Mouse (Mus musculus) lung, embryonic 15.5 days (tissue): Measurements from ENCODE around the gene Efr3b. TPM values are rescaled to one million over a fixed set of nuclear protein-coding genes. Genes with fewer than 3 reads are reported as not detected.
"Not testable (repeated sequence)": the region's sequence is repeated elsewhere in the genome, so short reads cannot be mapped to it uniquely, and the experiment has no call there.

Experiments used
- ATAC-seq: fragments of 200-750 bp; cut with Nextera tagmentation; 2 replicates; pipeline ENCODE4 v1.8.0; 2017; ENCODE audit warnings: moderate number of reproducible peaks, borderline replicate concordance; ENCODE audit not compliant: low FRiP score, low TSS enrichment; ENCODE audit errors: extremely low read depth
- H3K27ac ChIP-seq: fragments of 300-500 bp; sonication (generic); 2 replicates; pipeline ENCODE4 v1.5.1; 2015; ENCODE audit warnings: moderate library complexity, mild to moderate bottlenecking, inconsistent platforms
- H3K27me3 ChIP-seq: fragments of 300-500 bp; sonication (generic); 2 replicates; pipeline ENCODE4 v1.6.1; 2015; ENCODE audit warnings: inconsistent platforms
- H3K36me3 ChIP-seq: fragments of 300-500 bp; sonication (generic); 2 replicates; pipeline ENCODE4 v1.6.1; 2015; ENCODE audit warnings: inconsistent platforms
- H3K4me1 ChIP-seq: fragments of 300-500 bp; sonication (generic); 2 replicates; pipeline ENCODE4 v1.6.1; 2015; ENCODE audit warnings: inconsistent platforms
- H3K4me2 ChIP-seq: fragments of 300-500 bp; sonication (generic); 2 replicates; pipeline ENCODE4 v1.6.1; 2015; ENCODE audit warnings: inconsistent platforms, mild to moderate bottlenecking, moderate library complexity
- H3K4me3 ChIP-seq: fragments of 300-500 bp; sonication (generic); 2 replicates; pipeline ENCODE4 v1.5.1; 2015; ENCODE audit warnings: mild to moderate bottlenecking, inconsistent platforms
- H3K9ac ChIP-seq: fragments of 300-500 bp; sonication (generic); 2 replicates; pipeline ENCODE4 v1.6.1; 2015; ENCODE audit warnings: inconsistent platforms
- H3K9me3 ChIP-seq: fragments of 300-500 bp; sonication (generic); 2 replicates; pipeline ENCODE4 v1.6.1; 2016; ENCODE audit warnings: inconsistent platforms
- WGBS: fragments of 180-500 bp; shearing (Covaris S2); methylation state at CpG from one replicate; pipeline ENCODE4 v1.1.7; 2015; 5-methylcytosine and 5-hydroxymethylcytosine counted together
- polyA plus RNA-seq: library from polyadenylated mRNA; unstranded; fragments of >200 nt; fragmentation: Nextera tagmentation; extraction: Ambion mirVana; gene quantifications from 2 replicates; pipeline ENCODE4 v1.2.1, GENCODE M21; 2015

Efr3b gene
- polyA plus RNA-seq, 1 experiment from 2014 or later: 4.2 TPM

GRCm38 (mm10) chr12:4006079-4006478 lies 32.6 kb downstream of the Efr3b start:
- Histone ChIP-seq H3K27ac (peak overlapping the region; percentile 81; the same call in 1 of the 2 replicates), H3K36me3 (no peaks in the 10 kb centered on the region), H3K4me1 (peaks cover 33% of the 10 kb centered on the region), H3K9me3 (no peaks in the 10 kb centered on the region), H3K9ac (no peak overlapping the region), H3K27me3 (no peaks in the 10 kb centered on the region), H3K4me2 (no peak overlapping the region), H3K4me3 (no peak overlapping the region)
- ATAC-seq: no peak
- WGBS: 80% methylated on average over 7 of the region's 7 CpGs

- Histone ChIP-seq H3K4me1 (peaks cover 33% of the 10 kb centered on the region), H3K9ac (no peak overlapping the region), H3K4me3 (no peak overlapping the region), H3K4me2 (no peak overlapping the region), H3K27ac (no peak overlapping the region), H3K27me3 (no peaks in the 10 kb centered on the region), H3K36me3 (no peaks in the 10 kb centered on the region), H3K9me3 (no peaks in the 10 kb centered on the region)
- ATAC-seq: no peak
- 30% methylated on average over 6 of the region's 6 CpGs for WGBS
These were observed 34.1 kb downstream of the Efr3b start for GRCm38 (mm10) chr12:4004648-4005047.

- 89% methylated on average over 5 of the region's 5 CpGs for WGBS
- H3K9ac ChIP-seq: no peak overlapping the region
- no peak overlapping the region for H3K4me3 ChIP-seq
- H3K4me1 ChIP-seq: 0 out of 2 replicates have a peak, but pooled peaks cover 4% of the 10 kb centered on the region
- no peaks in the 10 kb centered on the region for H3K27me3 ChIP-seq
- no peak overlapping the region for H3K4me2 ChIP-seq
- no peak overlapping the region for H3K27ac ChIP-seq
- no peak for ATAC-seq
- H3K9me3 ChIP-seq: no peaks in the 10 kb centered on the region
- H3K36me3 ChIP-seq: no peaks in the 10 kb centered on the region
These were observed 38.3 kb downstream of the Efr3b start for GRCm38 (mm10) chr12:4000406-4000805.

- WGBS: 83% methylated on average over 9 of the region's 9 CpGs
- H3K4me1 ChIP-seq: no peaks in the 10 kb centered on the region
- no peak for ATAC-seq
These were observed 42.0 kb downstream of the Efr3b start for GRCm38 (mm10) chr12:3996749-3997148.

GRCm38 (mm10) chr12:3991047-3991446 lies 47.7 kb downstream of the Efr3b start:
- WGBS: 72% methylated on average over 3 of the region's 3 CpGs
- H3K27me3 ChIP-seq: no peaks in the 10 kb centered on the region
- H3K4me2 ChIP-seq: no peak overlapping the region
- H3K36me3 ChIP-seq: no peaks in the 10 kb centered on the region
- H3K9me3 ChIP-seq: no peaks in the 10 kb centered on the region
- no peak for ATAC-seq
- no peak overlapping the region for H3K9ac ChIP-seq
- H3K4me1 ChIP-seq: peaks cover 5% of the 10 kb centered on the region
- H3K4me3 ChIP-seq: no peak overlapping the region
- no peak overlapping the region for H3K27ac ChIP-seq

More at GRCm38 (mm10) chr12:3996749-3997148, 42.0 kb downstream of the Efr3b start:
- Histone ChIP-seq H3K9ac (no peak overlapping the region), H3K9me3 (no peaks in the 10 kb centered on the region), H3K4me3 (no peak overlapping the region), H3K4me2 (no peak overlapping the region), H3K27me3 (no peaks in the 10 kb centered on the region), H3K36me3 (no peaks in the 10 kb centered on the region), H3K27ac (no peak overlapping the region)

GRCm38 (mm10) chr12:3989943-3990342 lies 48.8 kb downstream of the Efr3b start:
- WGBS: 21% methylated on average over 2 of the region's 2 CpGs
- Histone ChIP-seq H3K36me3 (no peaks in the 10 kb centered on the region), H3K9ac (no peak overlapping the region), H3K4me3 (no peak overlapping the region), H3K27ac (peak overlapping the region; percentile 50; the same call in 1 of the 2 replicates), H3K4me1 (peaks cover 5% of the 10 kb centered on the region), H3K27me3 (no peaks in the 10 kb centered on the region), H3K4me2 (no peak overlapping the region), H3K9me3 (no peaks in the 10 kb centered on the region)
- no peak for ATAC-seq

- H3K9ac ChIP-seq: no peak overlapping the region
- no peaks in the 10 kb centered on the region for H3K36me3 ChIP-seq
- no peaks in the 10 kb centered on the region for H3K9me3 ChIP-seq
- H3K27me3 ChIP-seq: no peaks in the 10 kb centered on the region
- H3K4me1 ChIP-seq: peaks cover 21% of the 10 kb centered on the region
- ATAC-seq: no peak
- no peak overlapping the region for H3K27ac ChIP-seq
- no peak overlapping the region for H3K4me3 ChIP-seq
- 60% methylated on average over 9 of the region's 9 CpGs for WGBS
- no peak overlapping the region for H3K4me2 ChIP-seq
These were observed 54.3 kb downstream of the Efr3b start for GRCm38 (mm10) chr12:3984446-3984845.

GRCm38 (mm10) chr12:3983736-3984135 lies 55.0 kb downstream of the Efr3b start:
- WGBS: 4% methylated on average over 1 of the region's 1 CpGs
- ATAC-seq: no peak

GRCm38 (mm10) chr12:3982257-3982656 lies 56.5 kb downstream of the Efr3b start:
- Histone ChIP-seq H3K27me3 (no peaks in the 10 kb centered on the region), H3K4me2 (peak overlapping the region; percentile 95), H3K4me3 (peak overlapping the region; percentile 49), H3K27ac (peak overlapping the region; percentile 74), H3K4me1 (peaks cover 21% of the 10 kb centered on the region), H3K36me3 (no peaks in the 10 kb centered on the region), H3K9ac (no peak overlapping the region), H3K9me3 (no peaks in the 10 kb centered on the region)
- no peak for ATAC-seq
- 20% methylated on average over 6 of the region's 6 CpGs for WGBS

More at GRCm38 (mm10) chr12:3983736-3984135, 55.0 kb downstream of the Efr3b start:
- Histone ChIP-seq H3K4me2 (no peak overlapping the region), H3K36me3 (no peaks in the 10 kb centered on the region), H3K9ac (no peak overlapping the region), H3K27me3 (no peaks in the 10 kb centered on the region), H3K4me3 (no peak overlapping the region), H3K9me3 (no peaks in the 10 kb centered on the region), H3K27ac (no peak overlapping the region), H3K4me1 (peaks cover 21% of the 10 kb centered on the region)

GRCm38 (mm10) chr12:3981350-3982131 lies 57.2 kb downstream of the Efr3b start:
- Histone ChIP-seq H3K4me1 (peaks cover 21% of the 10 kb centered on the region), H3K4me3 (peak overlapping the region; percentile 49), H3K27me3 (no peaks in the 10 kb centered on the region), H3K36me3 (no peaks in the 10 kb centered on the region), H3K27ac (peak overlapping the region; percentile 74), H3K9ac (peak overlapping the region; percentile 50), H3K9me3 (no peaks in the 10 kb centered on the region), H3K4me2 (peak overlapping the region; percentile 95)
- peak; percentile 97 for ATAC-seq
- under 1% methylated on average over 40 of the region's 41 CpGs for WGBS

- Histone ChIP-seq H3K36me3 (no peaks in the 10 kb centered on the region), H3K4me3 (peak overlapping the region; percentile 49), H3K9me3 (no peaks in the 10 kb centered on the region), H3K4me1 (peaks cover 21% of the 10 kb centered on the region), H3K9ac (no peak overlapping the region), H3K27me3 (no peaks in the 10 kb centered on the region), H3K27ac (peak overlapping the region; percentile 54; the same call in 1 of the 2 replicates), H3K4me2 (peak overlapping the region; percentile 95)
- 53% methylated on average over 1 of the region's 1 CpGs for WGBS
- ATAC-seq: no peak
These were observed 57.7 kb downstream of the Efr3b start for GRCm38 (mm10) chr12:3980991-3981349.

- WGBS: 92% methylated on average over 6 of the region's 6 CpGs
- H3K4me2 ChIP-seq, H3K36me3 ChIP-seq, H3K4me3 ChIP-seq, H3K9me3 ChIP-seq, H3K27me3 ChIP-seq, ATAC-seq, H3K4me1 ChIP-seq, H3K27ac ChIP-seq, H3K9ac ChIP-seq: not testable (repeated sequence)
These were observed 65.5 kb downstream of the Efr3b start for GRCm38 (mm10) chr12:3973169-3973568.
